Mouse (Mus musculus): ENCODE measurements around the gene Arid5b. TPM values are rescaled to one million over a fixed set of nuclear protein-coding genes. Genes with fewer than 3 reads are reported as not detected.
A peak's percentile ranks its signal among the peaks of the same experiment; 100 is the strongest.

Gene Arid5b
- polyA plus RNA-seq, 1 experiment from 2014 or later: 27.0 TPM

DNA sequence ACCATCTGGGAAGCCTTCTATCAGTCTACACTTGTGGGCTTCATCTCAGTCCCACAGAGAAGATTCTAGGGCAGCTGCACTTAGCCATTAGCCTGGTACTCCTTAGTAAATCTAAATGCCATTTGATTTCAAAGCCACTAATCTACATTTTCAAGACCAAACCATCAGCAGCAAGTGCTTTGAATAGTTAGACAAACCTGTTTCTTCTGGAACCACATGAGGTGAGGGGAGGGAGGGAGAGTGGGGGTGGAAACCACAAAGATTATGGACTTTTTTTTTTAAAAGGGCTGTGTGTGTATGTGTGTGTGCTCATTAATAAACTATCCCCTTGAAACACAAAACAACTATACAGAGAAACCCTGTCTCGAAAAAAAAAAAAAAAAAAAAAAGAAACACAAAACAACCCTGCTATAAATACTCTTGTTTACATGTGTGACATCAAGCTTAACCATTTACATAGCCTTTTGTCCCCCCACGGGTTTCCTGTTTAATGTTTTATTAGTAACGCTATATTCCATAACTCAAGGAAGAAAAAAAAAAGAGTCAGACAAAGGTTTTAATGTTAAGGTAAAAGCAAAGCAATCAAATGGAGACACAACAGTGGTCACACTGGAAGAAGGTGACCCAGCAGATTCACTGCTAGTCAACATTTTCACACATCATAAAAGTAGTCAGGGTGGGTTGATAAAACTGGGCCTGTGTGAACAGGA, 38.3 kb downstream of the Arid5b start:
- Histone ChIP-seq H3K4me2 (ENCODE audit: low read depth, low read length) (no peak overlapping the region), H3K9me3 (ENCODE audit: control insufficient read depth, low read length) (no peaks in the 10 kb centered on the region), H3K4me3 (ENCODE audit: low read length) (no peak overlapping the region), H3K4me1 (ENCODE audit: control insufficient read depth, insufficient read depth, low read length) (peaks cover 18% of the 10 kb centered on the region), H3K9ac (ENCODE audit: low read depth, low read length) (no peak overlapping the region), H3K36me3 (ENCODE audit: control insufficient read depth, insufficient read depth, low read length) (peaks cover 8% of the 10 kb centered on the region), H3K27me3 (replicated peaks; ENCODE audit: control insufficient read depth, insufficient read depth, low read length) (no peaks in the 10 kb centered on the region), H3K27ac (ENCODE audit: low read length) (peak overlapping the region; percentile 50; the same call in 1 of the 2 replicates)
- ATAC-seq: no peak
- 34% methylated on average over 3 of the region's 3 CpGs for WGBS

DNA sequence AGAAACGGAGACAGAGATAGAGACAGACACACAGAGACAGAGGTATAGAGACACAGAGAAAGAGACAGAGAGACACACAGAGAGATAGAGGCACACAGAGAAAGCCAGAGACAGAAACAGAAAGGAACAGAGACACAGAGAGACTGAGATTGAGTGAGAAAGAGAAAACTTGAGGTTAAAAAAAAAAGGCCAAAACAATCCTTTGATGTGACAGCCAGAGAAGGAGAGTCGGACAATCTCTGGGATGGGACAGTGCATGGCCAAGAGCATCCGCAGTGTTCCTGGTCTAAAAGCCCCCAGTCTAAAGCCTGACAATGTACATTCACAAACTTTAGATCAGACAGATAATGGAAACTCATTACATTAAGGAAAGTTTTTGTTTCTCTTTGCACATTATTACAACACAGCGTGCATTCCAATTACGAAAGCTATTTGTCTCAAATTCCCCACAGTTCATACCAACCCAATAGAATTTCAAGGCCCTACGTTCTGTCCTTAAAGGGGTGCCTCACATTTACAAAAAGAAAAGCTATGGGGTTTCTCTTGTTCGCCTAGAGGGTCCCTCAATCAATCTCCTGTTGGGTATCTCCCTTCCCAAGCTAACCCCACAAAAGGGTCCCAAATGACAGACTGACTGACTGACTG, 39.0 kb downstream of the Arid5b start:
- Histone ChIP-seq H3K27ac (ENCODE audit: low read length) (peak overlapping the region; percentile 50; the same call in 1 of the 2 replicates), H3K36me3 (ENCODE audit: control insufficient read depth, insufficient read depth, low read length) (peaks cover 8% of the 10 kb centered on the region), H3K27me3 (replicated peaks; ENCODE audit: control insufficient read depth, insufficient read depth, low read length) (no peaks in the 10 kb centered on the region), H3K4me1 (ENCODE audit: control insufficient read depth, insufficient read depth, low read length) (peaks cover 18% of the 10 kb centered on the region), H3K4me3 (ENCODE audit: low read length) (no peak overlapping the region), H3K9ac (ENCODE audit: low read depth, low read length) (no peak overlapping the region), H3K9me3 (ENCODE audit: control insufficient read depth, low read length) (no peaks in the 10 kb centered on the region), H3K4me2 (ENCODE audit: low read depth, low read length) (no peak overlapping the region)
- no peak for ATAC-seq
- WGBS: 77% methylated on average over 7 of the region's 7 CpGs

DNA sequence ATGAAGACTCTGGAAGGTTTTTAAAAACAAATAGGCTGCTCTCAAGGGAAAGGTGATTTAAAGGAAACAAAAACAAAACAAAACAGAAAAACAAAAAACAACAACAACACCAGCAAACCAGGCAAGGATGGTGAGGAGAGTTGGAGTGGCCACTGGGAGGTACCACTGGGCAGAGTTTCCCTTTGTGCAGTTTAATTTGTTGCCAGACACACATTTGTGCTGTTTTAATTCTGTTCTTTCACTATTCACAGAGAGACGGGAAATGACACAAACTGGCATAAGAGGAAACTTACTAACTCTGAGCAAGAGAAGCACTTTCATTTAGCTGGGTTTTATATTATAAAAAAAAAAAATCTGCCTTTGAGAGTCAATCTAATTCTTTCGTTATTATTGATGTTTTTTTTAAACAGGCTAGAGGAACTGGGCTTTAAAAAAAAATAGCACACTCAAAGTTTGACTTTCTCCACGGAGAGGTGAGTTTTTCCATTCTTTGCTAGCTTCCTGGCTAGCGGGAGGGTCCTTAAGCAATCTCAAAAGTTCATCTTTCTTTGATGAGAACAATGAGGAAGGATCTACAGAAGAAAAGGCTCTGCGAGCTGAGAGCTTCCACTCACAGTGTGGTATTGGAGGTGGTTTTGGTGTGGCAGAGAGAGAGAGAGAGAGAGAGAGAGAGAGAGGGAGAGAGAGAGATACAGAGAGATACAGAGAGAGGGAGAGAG, 39.7 kb downstream of the Arid5b start:
- H3K27ac ChIP-seq (ENCODE audit: low read length): 0 out of 2 replicates have a peak overlapping the region, but pooled peaks have one; percentile 31
- H3K4me2 ChIP-seq (ENCODE audit: low read depth, low read length): no peak overlapping the region
- no peak overlapping the region for H3K4me3 ChIP-seq (ENCODE audit: low read length)
- no peaks in the 10 kb centered on the region for H3K27me3 ChIP-seq (replicated peaks; ENCODE audit: control insufficient read depth, insufficient read depth, low read length)
- peaks cover 10% of the 10 kb centered on the region for H3K36me3 ChIP-seq (ENCODE audit: control insufficient read depth, insufficient read depth, low read length)
- WGBS: 49% methylated on average over 5 of the region's 5 CpGs
- no peaks in the 10 kb centered on the region for H3K9me3 ChIP-seq (ENCODE audit: control insufficient read depth, low read length)
- no peak for ATAC-seq
- no peak overlapping the region for H3K9ac ChIP-seq (ENCODE audit: low read depth, low read length)
- peaks cover 18% of the 10 kb centered on the region for H3K4me1 ChIP-seq (ENCODE audit: control insufficient read depth, insufficient read depth, low read length)

- ATAC-seq: 0 out of 2 replicates have a peak, but pooled peaks have one; percentile 29
- H3K4me1 ChIP-seq (ENCODE audit: control insufficient read depth, insufficient read depth, low read length): peaks cover 18% of the 10 kb centered on the region
- no peak overlapping the region; the same call in 1 of the 2 replicates for H3K27ac ChIP-seq (ENCODE audit: low read length)
- H3K9ac ChIP-seq (ENCODE audit: low read depth, low read length): no peak overlapping the region
- H3K4me3 ChIP-seq (ENCODE audit: low read length): no peak overlapping the region
- 22% methylated on average over 3 of the region's 3 CpGs for WGBS
- H3K36me3 ChIP-seq (ENCODE audit: control insufficient read depth, insufficient read depth, low read length): peaks cover 11% of the 10 kb centered on the region
- H3K4me2 ChIP-seq (ENCODE audit: low read depth, low read length): no peak overlapping the region
- H3K27me3 ChIP-seq (replicated peaks; ENCODE audit: control insufficient read depth, insufficient read depth, low read length): no peaks in the 10 kb centered on the region
- H3K9me3 ChIP-seq (ENCODE audit: control insufficient read depth, low read length): no peaks in the 10 kb centered on the region
Observed at GRCm38 (mm10) chr10:68238182-68238581, 40.4 kb downstream of the Arid5b start.

- Histone ChIP-seq H3K4me2 (ENCODE audit: low read depth, low read length) (no peak overlapping the region), H3K27ac (ENCODE audit: low read length) (peak overlapping the region; percentile 48; the same call in 1 of the 2 replicates), H3K4me3 (ENCODE audit: low read length) (no peak overlapping the region), H3K9ac (ENCODE audit: low read depth, low read length) (no peak overlapping the region), H3K27me3 (replicated peaks; ENCODE audit: control insufficient read depth, insufficient read depth, low read length) (no peaks in the 10 kb centered on the region), H3K9me3 (ENCODE audit: control insufficient read depth, low read length) (no peaks in the 10 kb centered on the region), H3K4me1 (ENCODE audit: control insufficient read depth, insufficient read depth, low read length) (peaks cover 18% of the 10 kb centered on the region), H3K36me3 (ENCODE audit: control insufficient read depth, insufficient read depth, low read length) (peaks cover 3% of the 10 kb centered on the region; the same call in 1 of the 2 replicates)
- WGBS: 77% methylated on average over 14 of the region's 14 CpGs
- ATAC-seq: peak; percentile 32; the same call in 1 of the 2 replicates
Observed at GRCm38 (mm10) chr10:68236956-68237455, 41.5 kb downstream of the Arid5b start.

GRCm38 (mm10) chr10:68231385-68232182, 47.0 kb downstream of the Arid5b start:
- no peaks in the 10 kb centered on the region for H3K27me3 ChIP-seq (replicated peaks; ENCODE audit: control insufficient read depth, insufficient read depth, low read length)
- H3K9ac ChIP-seq (ENCODE audit: low read depth, low read length): no peak overlapping the region
- H3K36me3 ChIP-seq (ENCODE audit: control insufficient read depth, insufficient read depth, low read length): peaks cover 3% of the 10 kb centered on the region; the same call in 1 of the 2 replicates
- WGBS: 44% methylated on average over 18 of the region's 18 CpGs
- peak; percentile 95 for ATAC-seq
- peak overlapping the region; percentile 79 for H3K27ac ChIP-seq (ENCODE audit: low read length)
- peaks cover 10% of the 10 kb centered on the region; the same call in 1 of the 2 replicates for H3K4me1 ChIP-seq (ENCODE audit: control insufficient read depth, insufficient read depth, low read length)
- no peaks in the 10 kb centered on the region for H3K9me3 ChIP-seq (ENCODE audit: control insufficient read depth, low read length)
- peak overlapping the region; percentile 11 for H3K4me3 ChIP-seq (ENCODE audit: low read length)
- peak overlapping the region; percentile 35 for H3K4me2 ChIP-seq (ENCODE audit: low read depth, low read length)

- H3K4me2 ChIP-seq (ENCODE audit: low read depth, low read length): peak overlapping the region; percentile 35
- no peaks in the 10 kb centered on the region for H3K9me3 ChIP-seq (ENCODE audit: control insufficient read depth, low read length)
- no peak overlapping the region for H3K9ac ChIP-seq (ENCODE audit: low read depth, low read length)
- H3K36me3 ChIP-seq (ENCODE audit: control insufficient read depth, insufficient read depth, low read length): peaks cover 3% of the 10 kb centered on the region; the same call in 1 of the 2 replicates
- H3K4me3 ChIP-seq (ENCODE audit: low read length): no peak overlapping the region
- H3K27ac ChIP-seq (ENCODE audit: low read length): peak overlapping the region; percentile 79
- 50% methylated on average over 13 of the region's 13 CpGs for WGBS
- ATAC-seq: peak; percentile 40
- H3K4me1 ChIP-seq (ENCODE audit: control insufficient read depth, insufficient read depth, low read length): peaks cover 10% of the 10 kb centered on the region; the same call in 1 of the 2 replicates
- no peaks in the 10 kb centered on the region for H3K27me3 ChIP-seq (replicated peaks; ENCODE audit: control insufficient read depth, insufficient read depth, low read length)
Observed at GRCm38 (mm10) chr10:68230653-68231384, 47.7 kb downstream of the Arid5b start.

Measured in intestine, embryonic 16.5 days (tissue).